Mouse (Mus musculus) neural tube, embryonic 11.5 days (tissue): ENCODE data around the gene 4930562C15Rik. TPM values are rescaled to one million over a fixed set of nuclear protein-coding genes. Genes with fewer than 3 reads are reported as not detected.

Source experiments
- ATAC-seq: fragments of 200-750 bp; cut with Nextera tagmentation; 2 replicates; pipeline ENCODE4 v1.8.0; 2017; ENCODE audit warnings: moderate number of reproducible peaks, mild to moderate bottlenecking, moderate TSS enrichment, moderate library complexity; ENCODE audit not compliant: insufficient read depth, low FRiP score, low TSS enrichment
- DNase-seq: peaks from one replicate; pipeline ENCODE4 v3.0.0-alpha.2; 2015; ENCODE audit warnings: low spot score
- H3K27ac ChIP-seq: fragments of 300-500 bp; sonication (generic); 2 replicates; pipeline ENCODE4 v1.5.1; 2014; ENCODE audit warnings: low read depth, mild to moderate bottlenecking, low read length
- H3K27me3 ChIP-seq: fragments of 300-500 bp; sonication (generic); 2 replicates; pipeline ENCODE4 v1.6.1; 2014; ENCODE audit warnings: mild to moderate bottlenecking, low read length, mixed read lengths; ENCODE audit not compliant: control insufficient read depth, insufficient read depth
- H3K36me3 ChIP-seq: fragments of 300-500 bp; sonication (generic); 2 replicates; pipeline ENCODE4 v1.6.1; 2014; ENCODE audit warnings: mild to moderate bottlenecking, low read length, moderate library complexity, mixed read lengths; ENCODE audit not compliant: control insufficient read depth, insufficient read depth
- H3K4me1 ChIP-seq: fragments of 300-500 bp; sonication (generic); 2 replicates; pipeline ENCODE4 v1.6.1; 2014; ENCODE audit warnings: low read length, mixed read lengths; ENCODE audit not compliant: control insufficient read depth, insufficient read depth
- H3K4me2 ChIP-seq: fragments of 300-500 bp; sonication (generic); 2 replicates; pipeline ENCODE4 v1.6.1; 2014; ENCODE audit warnings: low read depth, mild to moderate bottlenecking, moderate library complexity
- H3K4me3 ChIP-seq: fragments of 300-500 bp; sonication (generic); 2 replicates; pipeline ENCODE4 v1.5.1; 2014; ENCODE audit warnings: low read depth, low read length
- H3K9ac ChIP-seq: fragments of 300-500 bp; sonication (generic); 2 replicates; pipeline ENCODE4 v1.6.1; 2014; ENCODE audit warnings: mild to moderate bottlenecking, low read length
- H3K9me3 ChIP-seq: fragments of 300-500 bp; sonication (generic); 2 replicates; pipeline ENCODE4 v1.6.1; 2016; ENCODE audit warnings: low read length; ENCODE audit not compliant: control insufficient read depth
- whole genome bisulfite sequencing: fragments of 180-500 bp; shearing (Covaris S2); extraction: QIAGEN DNeasy Blood & Tissue Kit; methylation state at CpG from one replicate; pipeline ENCODE4 v1.1.7; 2014; 5-methylcytosine and 5-hydroxymethylcytosine counted together
- polyA plus RNA-seq: library from polyadenylated mRNA; unstranded; fragments of >200 nt; fragmentation: Nextera tagmentation; extraction: Ambion mirVana; gene quantifications from 2 replicates; pipeline ENCODE4 v1.2.1, GENCODE M21; 2014

4930562C15Rik gene
- polyA plus RNA-seq, 1 experiment from 2014 or later = 0.38 TPM

DNA sequence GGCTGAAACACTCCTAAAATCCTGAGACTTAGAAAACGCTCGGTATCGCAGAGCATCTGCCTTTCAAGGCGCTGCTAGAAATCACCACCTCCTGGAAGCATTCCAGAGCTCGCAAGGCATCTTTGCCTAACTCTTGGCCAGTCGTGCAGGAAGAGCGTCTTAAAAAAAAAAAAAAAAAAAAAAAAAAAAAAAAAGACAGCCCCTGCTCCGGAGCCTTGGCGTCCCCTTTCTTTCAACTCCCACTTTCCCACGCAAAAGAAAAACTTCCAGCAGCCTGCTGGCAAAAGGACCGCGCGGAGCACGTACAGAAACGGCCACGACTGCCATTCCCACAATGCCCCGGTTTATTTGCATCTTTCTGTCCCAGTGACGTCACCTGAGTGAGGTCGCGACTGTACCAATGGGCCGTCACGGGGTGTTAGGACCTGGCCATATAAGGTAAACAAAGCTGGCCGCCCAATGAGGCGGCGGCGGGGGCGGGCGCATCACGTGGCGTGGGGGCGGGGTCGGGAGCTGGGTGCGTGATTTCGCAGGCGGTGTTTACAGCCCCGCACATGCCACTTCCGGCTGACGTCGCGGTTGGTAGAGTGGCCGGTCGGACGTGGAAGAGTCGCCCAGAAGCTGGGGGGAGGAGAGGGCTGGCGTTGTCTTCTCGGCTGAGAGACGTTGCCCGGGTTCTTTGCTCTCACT, 45.1 kb downstream of the 4930562C15Rik start, which contains the start of gene Ubald1:
Gene Ubald1 (minus strand): TSS at position 180 of the 690 bp plus-strand sequence.
- no peaks in the 10 kb centered on the region for H3K36me3 ChIP-seq
- DNase-seq = peak; percentile 96
- H3K4me2 ChIP-seq = peak within 1 kb of the TSS; percentile 88
- whole genome bisulfite sequencing = under 1% methylated on average over 48 of the region's 48 CpGs
- H3K4me3 ChIP-seq = peak within 1 kb of the TSS; percentile 81
- peak; percentile 90 for ATAC-seq
- H3K4me1 ChIP-seq = peaks cover 9% of the 10 kb centered on the region
- peak within 1 kb of the TSS; percentile 97 for H3K27ac ChIP-seq
- H3K9ac ChIP-seq = peak within 1 kb of the TSS; percentile 84
- no peaks in the 10 kb centered on the region for H3K27me3 ChIP-seq
- no peaks in the 10 kb centered on the region for H3K9me3 ChIP-seq

GRCm38 (mm10) chr16:4881400-4882351, 46.5 kb downstream of the 4930562C15Rik start:
- Histone ChIP-seq H3K9ac (peak overlapping the region; percentile 80), H3K9me3 (no peaks in the 10 kb centered on the region), H3K27me3 (no peaks in the 10 kb centered on the region), H3K4me3 (peak overlapping the region; percentile 81), H3K4me2 (peak overlapping the region; percentile 88), H3K27ac (no peak overlapping the region), H3K4me1 (peaks cover 9% of the 10 kb centered on the region), H3K36me3 (no peaks in the 10 kb centered on the region)
- ATAC-seq (no peak), DNase-seq (no peak)
- 81% methylated on average over 10 of the region's 10 CpGs for WGBS

- WGBS = 90% methylated on average over 10 of the region's 10 CpGs
- no peaks in the 10 kb centered on the region for H3K36me3 ChIP-seq
- peaks cover 8% of the 10 kb centered on the region; the same call in 1 of the 2 replicates for H3K4me1 ChIP-seq
- no peaks in the 10 kb centered on the region for H3K27me3 ChIP-seq
- no peak overlapping the region for H3K9ac ChIP-seq
- DNase-seq (no peak), ATAC-seq (no peak)
- H3K27ac ChIP-seq = no peak overlapping the region
- no peak overlapping the region for H3K4me3 ChIP-seq
- no peaks in the 10 kb centered on the region for H3K9me3 ChIP-seq
- H3K4me2 ChIP-seq = peak overlapping the region; percentile 51; the same call in 1 of the 2 replicates
These were observed 49.7 kb downstream of the 4930562C15Rik start for GRCm38 (mm10) chr16:4884930-4885329.

- no peaks in the 10 kb centered on the region for H3K27me3 ChIP-seq
- peak within 1 kb of the TSS; percentile 84 for H3K4me3 ChIP-seq
- 0% methylated on average over 67 of the region's 74 CpGs for WGBS
- peak within 1 kb of the TSS; percentile 86 for H3K9ac ChIP-seq
- H3K4me1 ChIP-seq = peaks cover 8% of the 10 kb centered on the region; the same call in 1 of the 2 replicates
- DNase-seq (peak; percentile 91), ATAC-seq (peak; percentile 86)
- peak within 1 kb of the TSS; percentile 79 for H3K27ac ChIP-seq
- no peaks in the 10 kb centered on the region for H3K9me3 ChIP-seq
- H3K36me3 ChIP-seq = no peaks in the 10 kb centered on the region
- H3K4me2 ChIP-seq = peak within 1 kb of the TSS; percentile 51
These were observed 50.8 kb downstream of the 4930562C15Rik start, which contains the start of gene Mgrn1 for GRCm38 (mm10) chr16:4885760-4886689. Gene Mgrn1, plus strand, starts transcription at chr16:4886249.

DNA sequence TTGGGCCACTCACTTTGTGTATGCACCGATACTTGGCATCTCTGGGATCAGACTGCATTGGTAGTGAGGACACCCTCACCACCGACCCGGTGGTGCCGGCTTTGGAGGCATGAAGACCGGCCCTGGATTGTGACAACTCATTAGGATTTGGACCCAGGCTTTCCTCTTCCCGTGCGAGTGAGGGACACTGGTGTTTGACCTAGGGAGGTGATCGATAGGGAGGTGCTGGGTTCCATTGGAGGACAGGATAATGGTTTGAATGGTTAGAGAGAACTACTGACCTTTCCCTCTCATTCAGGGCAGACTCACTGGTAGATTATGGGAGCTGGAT, 51.4 kb downstream of the 4930562C15Rik start:
- no peaks in the 10 kb centered on the region for H3K27me3 ChIP-seq
- H3K27ac ChIP-seq = peak overlapping the region; percentile 69
- peak overlapping the region; percentile 51 for H3K4me2 ChIP-seq
- peak overlapping the region; percentile 84 for H3K4me3 ChIP-seq
- H3K9ac ChIP-seq = peak overlapping the region; percentile 86
- no peaks in the 10 kb centered on the region for H3K9me3 ChIP-seq
- DNase-seq = no peak
- peaks cover 8% of the 10 kb centered on the region; the same call in 1 of the 2 replicates for H3K4me1 ChIP-seq
- 2% methylated on average over 8 of the region's 8 CpGs for WGBS
- 0 out of 2 replicates have a peak, but pooled peaks have one; percentile 10 for ATAC-seq
- H3K36me3 ChIP-seq = no peaks in the 10 kb centered on the region

GRCm38 (mm10) chr16:4890201-4890709, 55.0 kb downstream of the 4930562C15Rik start:
- H3K9ac ChIP-seq = no peak overlapping the region
- H3K36me3 ChIP-seq = no peaks in the 10 kb centered on the region
- no peak for DNase-seq
- H3K4me3 ChIP-seq = no peak overlapping the region
- H3K4me2 ChIP-seq = no peak overlapping the region
- no peak for ATAC-seq
- H3K27me3 ChIP-seq = no peaks in the 10 kb centered on the region
- no peaks in the 10 kb centered on the region for H3K9me3 ChIP-seq
- H3K27ac ChIP-seq = no peak overlapping the region
- H3K4me1 ChIP-seq = peaks cover 8% of the 10 kb centered on the region; the same call in 1 of the 2 replicates
- WGBS = 55% methylated on average over 4 of the region's 4 CpGs

GRCm38 (mm10) chr16:4892171-4892570, 57.0 kb downstream of the 4930562C15Rik start:
- H3K27me3 ChIP-seq = no peaks in the 10 kb centered on the region
- peaks cover 8% of the 10 kb centered on the region; the same call in 1 of the 2 replicates for H3K4me1 ChIP-seq
- ATAC-seq (no peak), DNase-seq (no peak)
- H3K9ac ChIP-seq = no peak overlapping the region
- no peak overlapping the region for H3K4me2 ChIP-seq
- no peaks in the 10 kb centered on the region for H3K9me3 ChIP-seq
- WGBS = 96% methylated on average over 6 of the region's 6 CpGs
- no peak overlapping the region for H3K4me3 ChIP-seq
- no peaks in the 10 kb centered on the region for H3K36me3 ChIP-seq
- H3K27ac ChIP-seq = no peak overlapping the region
